Mouse (Mus musculus): ENCODE data around the gene Hs2st1.

Hs2st1 gene

DNA sequence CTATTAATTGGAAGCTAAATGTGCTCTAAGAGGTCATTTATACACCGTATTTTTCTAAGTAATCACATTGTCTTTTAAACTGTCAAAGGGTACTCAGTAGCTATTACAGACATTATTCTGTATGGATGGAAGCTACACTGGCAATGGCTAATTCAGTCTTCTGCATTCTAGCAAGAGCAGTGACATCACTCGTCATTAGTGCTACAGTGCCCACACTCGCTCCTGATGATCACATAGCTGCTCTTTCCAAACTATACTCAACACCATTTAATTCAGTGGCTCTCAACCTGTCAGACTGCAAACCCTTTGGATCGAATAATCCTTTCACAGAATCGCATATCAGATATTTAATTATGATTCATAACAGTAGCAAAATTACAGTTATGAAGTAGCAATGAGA lies 19.3 kb downstream of the Hs2st1 start:
- no peak for DNase-seq

DNA sequence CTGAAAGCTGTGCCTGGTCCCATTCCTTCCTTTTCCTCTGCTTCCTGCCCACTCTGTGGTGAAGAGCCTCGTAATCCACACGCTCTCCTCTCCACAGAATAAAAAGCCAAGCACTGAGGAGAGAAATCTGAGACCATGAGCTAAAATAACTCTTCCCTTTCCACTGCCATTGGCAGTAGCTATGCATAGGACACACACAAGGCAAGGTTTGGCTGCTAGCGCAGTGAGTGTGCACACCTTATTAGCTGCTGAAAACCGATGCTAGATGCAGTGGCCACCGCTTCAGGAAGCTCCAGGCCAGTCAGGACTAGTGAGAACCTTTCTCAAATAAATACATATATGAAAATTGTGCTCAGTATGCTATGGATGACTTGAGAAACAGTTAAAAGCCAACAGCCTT lies 19.9 kb downstream of the Hs2st1 start:
- no peak for DNase-seq

DNA sequence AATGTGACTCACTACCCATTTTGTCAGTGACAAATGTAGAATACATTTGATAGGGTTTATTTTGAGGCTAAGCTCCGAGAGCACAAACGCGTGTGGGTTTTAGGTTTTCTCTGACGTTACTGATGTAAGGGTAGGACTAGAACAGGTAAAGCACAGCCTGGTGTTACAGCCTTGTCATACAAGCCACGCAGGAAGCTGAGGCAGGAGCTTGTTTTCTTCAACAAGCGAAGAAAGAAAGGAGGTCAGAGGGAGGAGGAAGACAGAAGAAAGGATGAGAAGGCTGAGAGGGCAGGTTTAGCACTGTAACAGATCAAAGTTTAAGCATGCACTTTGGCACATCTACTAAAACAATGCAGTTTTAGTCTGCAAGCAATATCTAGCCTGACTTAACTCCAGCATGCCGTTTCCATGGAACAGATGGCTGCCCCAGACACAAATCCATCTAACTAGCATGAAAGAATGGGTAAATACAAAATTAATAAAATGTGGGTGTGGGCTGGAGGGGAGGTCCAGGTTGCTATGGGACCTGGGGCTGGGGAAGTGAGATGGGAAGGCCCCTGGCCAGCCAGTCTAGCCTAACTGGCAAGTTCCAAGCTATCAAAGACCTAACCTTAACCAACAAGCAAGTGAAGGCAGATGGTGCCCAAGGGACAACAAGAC lies 21.7 kb downstream of the Hs2st1 start:
- peak; percentile 51 to 69 for DNase-seq

DNA sequence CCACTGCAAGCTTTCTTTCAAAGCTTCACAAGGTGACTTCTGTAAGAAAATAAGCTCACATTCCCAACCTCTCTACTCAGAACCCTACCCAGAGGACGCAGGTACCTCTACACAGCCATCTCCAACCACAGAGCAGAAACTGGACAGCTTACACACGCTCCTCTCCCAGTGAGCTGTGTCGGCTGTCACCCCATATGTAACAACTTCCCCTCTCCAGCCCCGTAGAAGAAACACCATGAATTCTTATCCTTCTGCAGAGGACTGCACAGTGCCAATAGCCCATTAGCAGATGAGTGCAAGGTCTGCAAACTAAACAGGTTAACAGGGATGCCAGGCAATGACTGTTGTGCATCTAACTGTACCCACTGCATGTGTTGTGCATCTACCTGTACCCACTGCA lies 23.5 kb downstream of the Hs2st1 start:
- DNase-seq, result no peak

DNA sequence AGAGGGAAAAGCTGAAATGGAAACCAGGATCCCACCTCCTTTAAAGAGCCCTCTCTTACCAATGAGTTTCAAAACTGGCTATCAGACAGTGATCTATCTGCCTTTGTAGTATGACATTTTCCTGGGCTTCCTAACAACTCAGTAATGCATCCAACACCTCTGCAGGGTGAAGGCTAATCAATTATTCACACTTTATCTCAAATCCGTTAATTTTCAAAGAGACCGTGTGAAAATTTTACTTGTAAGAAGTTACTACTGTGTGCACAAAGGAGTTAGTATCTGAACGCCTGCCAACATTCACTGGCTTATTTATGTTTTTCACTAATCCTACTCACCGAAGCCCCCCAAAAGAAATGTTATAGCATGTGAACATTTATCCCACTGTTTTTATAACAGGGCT lies 24.1 kb downstream of the Hs2st1 start:
- no peak for DNase-seq

DNA sequence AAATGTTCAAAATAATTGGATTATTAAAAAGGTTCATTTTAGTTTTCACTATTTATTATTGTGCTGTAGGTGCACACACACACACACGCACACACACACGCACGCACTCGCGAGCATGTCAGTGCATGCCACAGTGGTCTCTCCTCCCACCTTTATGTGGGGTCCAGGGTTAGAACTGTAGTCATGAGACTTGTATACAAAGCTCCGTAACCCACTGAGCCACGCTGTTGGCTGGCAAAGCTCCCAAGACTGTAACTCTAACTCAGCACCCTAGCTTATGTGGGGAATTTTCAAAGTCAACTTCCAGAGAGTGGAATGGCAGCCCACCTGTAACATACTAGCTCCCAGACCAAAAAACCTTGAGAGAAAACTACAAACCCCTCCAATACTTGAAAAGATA lies 24.8 kb downstream of the Hs2st1 start:
- no peak for DNase-seq

DNA sequence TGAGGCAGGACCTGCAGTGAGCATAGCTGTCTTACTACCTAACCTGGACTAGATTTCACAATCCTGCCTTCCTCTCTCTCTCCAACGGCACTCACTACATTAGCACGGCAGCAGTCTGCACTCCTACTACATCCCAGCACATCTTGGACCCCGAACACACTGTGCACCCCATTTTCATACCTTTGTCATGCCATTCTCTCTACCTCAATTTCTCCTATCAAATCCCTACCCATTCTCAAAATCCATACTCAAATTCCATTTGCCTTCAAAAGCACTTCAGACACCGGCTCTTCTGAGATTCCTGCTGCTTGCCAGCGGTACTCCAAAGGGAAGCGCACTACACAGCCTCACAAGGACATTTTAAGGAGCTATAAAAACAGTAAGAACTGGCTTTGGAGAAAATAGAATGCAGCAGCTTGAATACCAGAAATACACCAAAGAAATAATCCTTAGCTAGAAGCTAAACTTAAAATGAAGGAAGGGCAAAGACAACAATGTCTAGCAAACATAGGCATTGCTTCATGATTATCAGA lies 28.0 kb downstream of the Hs2st1 start:
- DNase-seq, result no peak

DNA sequence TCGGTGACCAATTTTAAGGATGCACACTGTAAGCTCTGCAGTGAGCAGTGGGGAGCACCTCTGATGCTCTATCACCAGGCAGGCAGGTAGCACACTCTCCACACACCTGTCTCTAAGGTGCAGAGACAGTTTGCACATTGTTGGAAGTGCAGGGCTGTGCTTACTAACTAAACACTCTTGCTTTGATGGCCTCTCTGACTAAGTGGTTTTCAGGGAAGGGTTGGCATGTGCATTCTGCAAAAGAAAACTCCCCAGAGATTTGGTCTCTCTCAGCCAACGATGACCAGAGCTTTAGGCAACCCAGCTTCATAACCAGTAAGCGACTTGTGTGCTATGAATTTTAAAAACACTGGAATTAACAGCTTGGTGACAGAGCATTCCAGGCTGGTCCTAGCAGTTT lies 29.2 kb downstream of the Hs2st1 start:
- no peak for DNase-seq

DNA sequence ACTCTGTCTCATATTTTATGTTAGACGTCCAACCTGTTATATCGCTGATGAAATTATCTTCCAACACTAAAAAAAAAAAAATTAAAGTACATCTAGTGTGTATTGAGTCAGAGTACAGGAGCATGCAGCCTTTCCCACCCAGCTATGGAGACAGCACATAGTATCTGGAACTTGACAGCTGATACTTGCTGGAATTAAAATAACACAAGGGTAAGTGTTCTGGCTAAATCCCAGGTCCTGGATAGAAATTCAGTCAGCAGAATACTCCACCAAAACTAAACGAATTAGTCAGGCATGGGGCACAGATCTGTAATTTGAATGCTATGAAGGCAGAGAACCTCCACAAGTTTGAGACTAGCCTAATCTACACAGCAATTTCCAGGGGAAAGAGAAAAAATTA lies 30.9 kb downstream of the Hs2st1 start:
- no peak for DNase-seq

DNA sequence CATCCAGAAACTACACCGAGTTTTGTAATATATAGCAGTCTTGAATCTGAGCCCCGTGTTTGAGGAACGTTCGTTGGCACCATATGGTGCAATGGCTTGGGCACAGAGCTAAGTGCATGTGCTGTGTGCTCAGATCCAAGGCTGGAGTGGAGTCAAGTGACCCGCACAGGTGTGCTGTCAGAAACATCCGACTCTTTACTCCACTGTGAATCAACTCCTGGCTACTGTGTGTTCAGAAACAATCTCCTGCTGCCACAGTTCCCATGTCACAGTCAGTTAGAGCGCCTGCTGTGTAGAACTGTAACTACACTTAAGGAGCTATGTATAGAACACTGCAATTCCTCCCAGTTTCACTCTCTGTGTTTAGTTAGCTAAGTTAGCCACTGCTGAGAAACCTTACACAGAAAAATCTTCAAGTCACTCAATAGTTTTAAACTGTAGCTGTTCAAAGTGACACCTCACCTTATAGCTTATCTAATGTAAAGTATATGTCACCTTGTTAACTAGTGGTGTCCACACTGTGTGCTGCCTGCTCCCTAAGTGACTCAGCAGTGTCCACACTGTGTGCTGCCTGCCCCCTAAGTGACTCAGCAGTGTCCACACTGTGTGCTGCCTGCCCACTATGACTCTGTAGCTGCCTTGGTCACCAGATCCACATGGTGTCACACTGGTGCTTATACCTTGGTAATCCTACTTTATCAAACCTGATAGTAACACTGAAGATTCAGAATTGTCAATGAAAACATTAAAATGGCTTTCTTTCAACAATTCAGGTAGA lies 32.7 kb downstream of the Hs2st1 start:
- peak; percentile 21 to 56 for DNase-seq

DNA sequence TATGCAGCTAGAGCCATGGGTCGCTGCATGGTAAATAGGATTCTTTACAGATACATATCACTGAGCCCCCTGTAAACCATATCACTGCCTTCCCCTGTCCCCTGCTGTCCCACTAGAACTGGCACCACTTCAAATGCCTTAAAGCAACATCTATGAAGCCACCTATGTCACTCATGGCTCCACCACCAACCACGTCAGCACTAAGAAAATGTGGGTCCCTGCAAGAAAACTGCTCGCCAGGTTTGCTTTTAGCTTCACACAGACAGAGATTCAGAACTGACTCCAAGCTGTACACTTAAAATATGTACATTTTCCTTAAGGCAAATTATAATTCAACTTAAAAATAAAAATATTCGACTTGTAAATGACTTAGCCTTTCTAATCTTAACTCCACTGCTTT lies 34.9 kb downstream of the Hs2st1 start:
- no peak for DNase-seq

DNA sequence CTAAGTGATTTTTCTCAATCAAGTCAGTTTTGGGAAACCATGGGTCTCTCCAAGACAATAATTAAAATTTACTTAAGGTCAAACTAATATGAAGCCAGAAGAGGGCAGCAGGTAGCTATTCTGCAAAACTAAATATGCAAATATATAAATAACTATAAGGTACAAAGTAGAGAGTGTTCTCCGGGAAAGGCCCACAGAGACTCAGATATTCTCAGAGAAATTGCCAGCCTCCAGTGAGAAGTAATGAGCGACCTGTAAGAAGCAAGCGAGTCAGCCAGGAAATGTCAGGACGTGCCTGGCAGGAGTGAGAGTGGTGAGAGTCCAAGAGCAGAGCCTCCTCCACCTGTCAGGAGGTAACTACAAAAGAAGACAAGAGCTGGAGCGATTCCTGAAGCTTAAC lies 39.0 kb downstream of the Hs2st1 start:
- no peak for DNase-seq

DNA sequence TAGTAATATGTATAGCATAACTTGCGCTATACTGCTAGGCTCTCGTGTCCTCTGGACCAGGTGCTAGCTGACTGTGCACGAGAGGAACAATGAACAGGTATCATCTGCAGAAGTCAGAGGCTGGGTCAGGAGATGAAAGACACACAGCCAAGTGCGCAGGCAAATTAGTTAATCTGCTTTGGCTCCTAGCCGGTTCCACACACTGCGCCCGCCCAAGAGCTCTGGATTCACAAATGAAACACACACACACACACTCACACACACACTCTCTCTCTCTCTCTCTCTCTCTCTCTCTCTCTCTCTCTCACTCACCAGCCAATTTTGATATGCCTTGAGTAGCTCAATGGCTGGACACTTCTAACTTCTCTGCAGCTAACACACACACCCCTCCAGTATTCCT lies 42.1 kb downstream of the Hs2st1 start:
- no peak for DNase-seq

DNA sequence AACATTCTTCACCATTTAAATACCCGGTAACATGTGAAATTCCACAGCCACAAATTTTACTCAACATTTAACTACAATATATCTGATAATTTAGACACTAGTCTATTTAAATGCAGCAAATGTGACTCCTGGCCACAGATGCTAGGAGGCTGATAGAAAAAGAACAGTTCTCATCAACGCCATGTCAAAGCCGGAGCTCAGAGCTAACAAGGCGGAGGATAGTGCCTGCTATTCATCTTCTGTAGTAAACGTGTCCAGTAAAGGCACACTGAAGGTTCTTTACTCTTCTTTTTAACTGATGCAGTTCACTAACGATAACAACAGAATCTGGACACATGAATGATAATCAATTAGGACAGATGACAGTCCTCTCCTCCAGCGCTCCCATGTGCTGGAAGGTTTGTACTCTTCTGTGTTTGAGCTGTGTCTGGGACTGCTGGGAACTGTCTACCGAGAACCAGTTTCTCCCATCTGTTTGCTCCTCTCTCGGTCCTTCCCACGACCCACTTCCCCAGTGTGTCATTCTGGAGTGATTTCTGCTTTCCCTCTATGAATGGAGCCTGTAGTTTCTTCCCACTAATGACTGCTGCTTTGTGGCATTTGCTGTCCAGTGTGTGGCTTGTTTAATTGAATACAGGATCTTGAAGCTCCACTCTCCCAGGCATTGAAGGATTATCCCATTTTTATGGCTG lies 50.3 kb downstream of the Hs2st1 start:
- no peak for DNase-seq

DNA sequence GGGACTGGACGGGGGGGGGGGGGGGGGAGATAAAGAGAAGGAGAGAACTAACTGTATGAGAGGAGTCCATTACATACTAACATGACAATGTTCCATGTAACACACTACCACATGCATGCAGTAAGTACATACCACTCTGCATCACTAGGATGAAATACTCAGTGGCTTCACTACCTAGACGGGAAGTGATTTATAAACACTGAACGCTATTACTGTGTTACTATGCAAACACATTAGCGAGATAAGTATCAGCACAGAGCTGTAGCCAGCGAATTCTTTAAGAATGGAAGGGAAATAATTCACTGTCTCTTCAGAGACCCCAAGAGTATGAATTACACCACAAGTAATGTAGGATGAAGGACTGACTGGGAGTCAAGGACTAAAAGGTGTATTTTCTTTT lies 51.1 kb downstream of the Hs2st1 start:
- no peak for DNase-seq

DNA sequence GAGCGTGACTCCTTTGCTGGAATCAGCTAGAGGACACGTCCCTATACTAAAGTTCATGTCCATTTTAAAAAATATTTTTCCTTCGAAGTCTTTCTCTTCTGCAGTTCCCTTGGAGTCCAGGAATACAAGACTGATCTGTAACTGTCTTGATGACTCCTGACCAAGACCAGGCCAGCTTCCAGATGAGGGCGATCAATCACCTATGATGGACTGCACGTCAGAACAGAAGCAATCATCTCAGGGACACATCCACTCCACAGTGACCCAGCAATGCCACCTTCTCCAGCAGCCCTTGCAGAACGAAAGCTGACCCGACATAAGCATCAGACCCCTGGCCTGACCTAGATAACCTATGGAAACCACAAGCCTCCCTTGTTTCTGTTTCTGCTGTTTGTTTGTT lies 54.7 kb downstream of the Hs2st1 start:
- DNase-seq, result no peak

DNA sequence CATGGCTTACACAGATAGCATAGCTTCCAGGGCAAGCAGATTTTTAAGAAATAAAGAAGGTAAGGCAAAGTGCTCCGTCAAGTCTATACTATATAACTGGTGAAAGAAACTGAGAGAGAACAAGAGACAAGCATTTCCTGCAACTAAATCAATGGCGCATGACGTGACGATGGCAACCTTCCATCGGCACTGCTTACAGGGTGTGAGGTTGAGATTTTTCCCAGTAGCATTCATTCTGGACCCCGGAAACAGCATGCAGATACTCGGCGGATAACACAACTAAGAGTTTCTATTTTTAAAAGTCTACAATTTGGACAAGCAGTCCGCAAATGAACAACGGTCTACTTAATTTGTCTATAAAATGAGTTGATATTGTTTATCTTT lies 55.9 kb downstream of the Hs2st1 start:
- DNase-seq, result no peak

DNA sequence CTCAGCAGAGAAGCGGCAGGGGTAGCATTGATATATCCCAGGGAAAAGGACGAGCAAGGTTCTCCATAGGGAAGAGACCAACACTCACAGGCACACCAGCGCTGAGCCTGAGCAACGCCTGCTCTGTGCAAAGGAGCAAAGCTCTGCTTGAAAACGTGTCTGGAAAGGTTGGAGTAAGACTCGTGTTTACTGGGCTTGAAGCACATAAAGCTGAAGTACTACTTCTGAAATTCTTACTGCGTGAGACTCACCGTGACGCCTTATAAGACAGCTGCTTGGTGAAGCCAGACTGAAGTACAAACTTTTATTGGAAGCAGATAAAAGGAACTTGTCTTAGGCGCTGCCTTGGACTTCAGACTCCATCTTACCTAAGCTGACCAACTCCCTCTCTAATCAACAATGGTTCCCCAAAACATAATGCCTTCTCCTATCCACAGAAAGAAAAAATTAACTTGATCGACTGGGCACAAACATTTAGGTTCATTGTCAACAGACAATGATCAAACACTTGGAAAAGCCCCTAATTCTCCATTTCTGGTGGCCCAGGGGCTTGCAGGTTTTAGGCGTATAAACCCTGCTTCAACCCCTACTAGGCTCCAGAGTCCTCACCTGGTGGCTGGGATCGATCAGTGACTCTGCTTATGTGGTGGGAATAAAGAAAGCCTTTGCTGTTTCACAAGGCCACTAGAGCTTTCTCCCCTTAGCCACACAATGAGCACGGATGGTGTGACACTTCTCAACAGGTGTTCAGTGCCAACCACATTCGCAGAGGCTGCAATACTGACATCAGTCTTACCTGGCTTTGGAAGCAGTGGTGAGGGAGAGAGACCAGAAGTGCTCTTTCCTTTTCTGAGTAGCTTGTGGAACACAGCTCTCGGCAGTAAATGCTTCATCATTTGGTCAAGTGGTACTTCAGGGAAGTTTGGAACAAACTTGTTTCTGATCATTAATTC lies 56.5 kb downstream of the Hs2st1 start:
- no peak for DNase-seq

DNA sequence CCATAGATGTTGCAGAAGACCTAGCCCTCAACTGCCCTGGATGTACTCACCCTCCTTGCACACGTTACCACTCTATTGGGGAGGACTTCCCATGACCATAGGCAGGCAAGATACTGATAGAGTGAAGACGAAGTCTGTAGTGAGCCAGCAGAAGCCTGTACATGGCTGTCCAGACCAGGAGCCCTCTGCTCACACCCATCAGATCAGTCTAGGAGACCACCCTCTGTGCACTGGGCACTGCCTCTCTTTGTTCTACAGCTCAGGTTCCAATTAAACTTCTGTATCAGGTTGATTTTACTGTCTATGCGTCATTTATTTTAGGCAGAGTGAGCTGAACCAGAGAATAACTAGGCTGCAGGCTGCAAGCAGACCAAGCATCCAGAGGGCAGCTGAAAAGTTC lies 59.3 kb downstream of the Hs2st1 start:
- DNase-seq, result no peak

DNA sequence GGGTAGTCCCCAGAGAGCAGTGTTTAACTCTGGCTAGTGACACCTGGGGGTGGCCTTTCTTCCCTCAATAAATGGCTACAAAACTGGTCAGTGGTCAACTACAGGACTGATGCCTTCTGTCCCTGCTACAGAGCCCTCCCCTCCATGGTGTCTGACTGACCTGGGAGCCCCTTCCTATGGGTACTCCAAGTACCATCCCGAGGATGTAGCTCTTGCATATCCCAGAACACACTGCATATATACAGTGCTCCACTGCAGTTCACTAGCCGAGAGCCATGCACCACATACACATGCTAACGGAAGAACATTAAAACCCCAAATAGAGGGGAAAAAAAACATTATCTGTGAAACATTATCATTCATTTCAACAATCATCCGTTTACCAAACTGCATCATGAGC lies 61.6 kb downstream of the Hs2st1 start:
- DNase-seq, result no peak

DNA sequence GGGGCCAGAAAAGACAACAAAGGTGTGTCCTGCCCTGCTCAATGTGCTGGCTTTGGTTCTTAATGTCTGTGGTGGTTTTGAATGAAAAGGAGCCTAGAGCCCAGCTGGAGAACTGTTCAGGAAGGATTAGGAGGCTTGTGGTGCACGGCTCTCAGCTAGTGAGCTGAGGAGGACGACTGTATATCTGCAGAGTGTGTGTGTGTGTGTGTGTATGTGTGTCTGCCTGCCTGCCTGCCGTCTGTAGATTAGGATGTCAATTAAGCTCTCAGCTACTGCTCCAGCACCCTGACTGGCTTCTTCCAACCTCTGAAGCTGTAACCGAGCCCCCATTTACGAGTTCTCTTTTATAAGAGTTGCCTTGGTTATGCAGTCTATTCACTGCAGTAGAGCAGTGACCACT lies 62.1 kb downstream of the Hs2st1 start:
- DNase-seq, result no peak

DNA sequence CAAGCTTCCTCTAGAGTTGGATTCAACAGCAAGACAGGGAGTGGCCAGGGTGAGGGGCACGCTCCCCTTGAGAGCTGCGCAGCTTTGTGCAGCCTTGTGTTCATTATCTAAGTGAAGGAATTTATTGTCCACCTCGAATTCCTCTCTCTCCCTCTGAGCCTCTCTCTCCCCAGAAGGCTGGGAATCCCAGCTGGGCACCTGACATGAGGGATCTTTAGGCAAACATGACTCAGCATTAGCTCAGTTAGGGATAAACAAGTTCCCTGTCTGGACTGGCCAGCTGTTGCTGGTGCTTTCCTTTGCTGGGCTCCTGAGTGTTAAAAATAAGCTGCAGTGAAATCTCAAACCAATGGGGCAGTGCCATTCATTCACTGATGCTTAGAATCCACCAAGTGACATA lies 63.8 kb downstream of the Hs2st1 start:
- no peak for DNase-seq

DNA sequence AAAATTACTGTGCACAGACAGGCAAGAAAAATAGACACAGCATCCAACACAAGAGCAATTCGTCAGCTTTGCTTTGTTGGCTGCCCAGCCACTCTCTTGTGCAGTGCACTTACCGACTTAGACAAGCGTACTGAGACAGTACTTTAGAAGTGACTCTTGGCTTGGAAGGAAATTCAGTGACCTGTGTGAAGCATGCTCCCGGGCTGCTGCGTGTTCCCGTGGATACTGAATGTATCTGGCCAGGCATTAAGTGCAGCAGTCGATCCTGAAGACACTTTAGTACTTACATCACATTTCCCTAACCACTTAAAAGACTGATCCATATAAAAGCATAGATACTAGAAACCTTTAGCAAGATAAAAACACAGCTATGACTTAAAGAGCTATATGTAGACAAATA lies 68.1 kb downstream of the Hs2st1 start:
- no peak for DNase-seq
